ENCODE assay signal across 23 mouse cellular contexts in genomic region chr2:4532198-4532568, GRCm38 (mm10).
"Had no signal": no experiment of that assay in that cellular context is flagged by ENCODE, and none has a peak within 500 bp of the region (broad histone marks: within the 10 kb centered on the region; RNA-seq: fewer than 3 reads in every experiment).

No protein-coding gene starts in this region.

- ATAC-seq: forebrain, postnatal 0 days; hindbrain, embryonic 16.5 days; inflammation-experienced regulatory T-cells, adult 6 months; intestine, embryonic 15.5 days; intestine, postnatal 0 days had no signal

- H3K4me2 ChIP-seq: heart, embryonic 11.5 days; heart, embryonic 13.5 days; heart, embryonic 15.5 days; hindbrain, embryonic 12.5 days; hindbrain, embryonic 14.5 days; intestine, embryonic 15.5 days; limb, embryonic 12.5 days; liver, embryonic 11.5 days; liver, embryonic 13.5 days; liver, embryonic 15.5 days had no signal

- H3K4me3 ChIP-seq: heart, adult 2 months; heart, embryonic 13.5 days; heart, embryonic 15.5 days; hindbrain, embryonic 12.5 days; intestine, embryonic 15.5 days; layer of hippocampus, adult 2 months; left cerebral cortex, adult 2 months; limb, embryonic 10.5 days; limb, embryonic 12.5 days; liver, embryonic 13.5 days; liver, embryonic 15.5 days had no signal

- H3K36me3 ChIP-seq: liver, embryonic 13.5 days; liver, embryonic 15.5 days had no signal

- H3K27me3 ChIP-seq: heart, embryonic 13.5 days; heart, embryonic 15.5 days; hindbrain, embryonic 12.5 days; intestine, embryonic 15.5 days; limb, embryonic 12.5 days; liver, embryonic 13.5 days had no signal

- H3K9me3 ChIP-seq: heart, embryonic 13.5 days; heart, embryonic 15.5 days; hindbrain, embryonic 12.5 days; intestine, embryonic 15.5 days; limb, embryonic 10.5 days; limb, embryonic 12.5 days; liver, embryonic 13.5 days; liver, embryonic 15.5 days had no signal

- H3K27ac ChIP-seq: heart, adult 2 months; heart, embryonic 13.5 days; heart, embryonic 15.5 days; hindbrain, embryonic 12.5 days; hindbrain, embryonic 14.5 days; intestine, embryonic 15.5 days; layer of hippocampus, adult 2 months; left cerebral cortex, adult 2 months; limb, embryonic 10.5 days; limb, embryonic 12.5 days; liver, embryonic 13.5 days; liver, embryonic 15.5 days had no signal

- H3K4me1 ChIP-seq: intestine, embryonic 15.5 days; liver, embryonic 15.5 days had no signal

- H3K9ac ChIP-seq: forebrain, postnatal 0 days; heart, embryonic 13.5 days; heart, embryonic 15.5 days; hindbrain, embryonic 12.5 days; hindbrain, embryonic 14.5 days; intestine, embryonic 15.5 days; limb, embryonic 12.5 days; liver, embryonic 13.5 days; liver, embryonic 15.5 days had no signal

- DNase-seq: forebrain, postnatal 0 days; gastrocnemius, postnatal 14 days; gastrocnemius, postnatal 36 days; heart, adult 2 months; heart, postnatal 14 days; heart, postnatal 36 days; liver; liver, embryonic 13.5 days had no signal
